In the genomic region with DNA sequence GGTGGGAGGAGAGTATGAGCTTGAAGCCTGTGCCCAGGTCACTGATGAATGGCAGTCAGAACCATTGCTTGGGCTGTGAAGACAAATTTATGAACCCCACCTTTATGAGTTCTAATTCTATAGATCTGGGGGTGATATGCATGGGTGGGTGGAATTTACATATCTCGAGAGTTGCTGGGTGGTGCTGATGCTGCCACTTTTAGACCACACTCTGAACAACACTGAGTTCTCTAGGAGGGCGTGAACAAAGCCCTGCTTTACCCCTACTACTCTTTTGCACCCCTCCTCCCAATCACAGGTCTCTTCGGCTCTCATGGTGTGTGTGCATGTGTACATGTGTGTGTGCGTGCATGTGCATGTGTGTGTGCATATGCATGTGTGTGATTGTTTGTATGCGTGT, we compare ENCODE assay signal across 25 mouse cellular contexts.
DNase-seq lines count a peak whose midpoint lies in the region; ATAC-seq and TF ChIP-seq lines count a peak whose summit lies in the region.
"Had no signal": no experiment of that assay in that cellular context is flagged by ENCODE, and none has a peak within 500 bp of the region (broad histone marks: within the 10 kb centered on the region; RNA-seq: fewer than 3 reads in every experiment).

No protein-coding gene starts in this region.

- no peak for DNase-seq in ES-E14 (ENCODE audit: low read depth, low spot score)
- DNase-seq in brain, adult 2 months (ENCODE audit: low read depth, low spot score): peak; percentile 27
- no peak for DNase-seq in heart, postnatal 36 days
- DNase-seq: adrenal gland, adult 8-10 months; adrenal gland, postnatal 14 days; adrenal gland, postnatal 36 days; cerebellum, adult 11 months; cerebellum, adult 18-20 months; cerebellum, adult 8-10 months; cerebellum, adult 9-11 months; cerebellum, postnatal 14 days; cerebellum, postnatal 36 days; embryo, embryonic 11 days had no signal

- peak overlapping the region; percentile 38 for H3K4me3 ChIP-seq in megakaryocyte, embryonic 14.5 days (replicated peaks)
- H3K4me3 ChIP-seq in ES-E14 (ENCODE audit: insufficient read depth in 1 of 2, low read depth in 1 of 2, low read length in 2 of 2, poor library complexity in 1 of 2, severe bottlenecking in 1 of 2): no peak overlapping the region
- H3K4me3 ChIP-seq: embryonic facial prominence, embryonic 13.5 days; embryonic facial prominence, embryonic 15.5 days; erythroblast, embryonic 14.5 days; forebrain, embryonic 10.5 days; forebrain, embryonic 12.5 days had no signal

- in situ Hi-C loops in ES-E14 (cut with MboI; ENCODE audit: low sequenced_read_pairs in 2 of 2, unreplicated experiment in 2 of 2): no loop called here

- no peaks in the 10 kb centered on the region for H3K36me3 ChIP-seq in megakaryocyte, embryonic 14.5 days (replicated peaks; ENCODE audit: low read length)
- H3K36me3 ChIP-seq in ES-E14 (ENCODE audit: control insufficient read depth, insufficient read depth, low read length, poor library complexity, severe bottlenecking): no peaks in the 10 kb centered on the region
- H3K36me3 ChIP-seq: embryonic facial prominence, embryonic 13.5 days; embryonic facial prominence, embryonic 15.5 days; forebrain, embryonic 10.5 days; forebrain, embryonic 12.5 days; G1E had no signal

- no peaks in the 10 kb centered on the region for H3K9me3 ChIP-seq in megakaryocyte, embryonic 14.5 days
- H3K9me3 ChIP-seq in ES-E14 (ENCODE audit: control insufficient read depth, insufficient read depth, low read depth, low read length): no peaks in the 10 kb centered on the region
- H3K9me3 ChIP-seq: embryonic facial prominence, embryonic 13.5 days; embryonic facial prominence, embryonic 15.5 days; forebrain, embryonic 10.5 days; forebrain, embryonic 12.5 days had no signal

- H3K27me3 ChIP-seq in megakaryocyte, embryonic 14.5 days (replicated peaks): no peaks in the 10 kb centered on the region
- H3K27me3 ChIP-seq: embryonic facial prominence, embryonic 13.5 days; embryonic facial prominence, embryonic 15.5 days; forebrain, embryonic 12.5 days had no signal

- ATAC-seq in megakaryocyte, adult 5-6 weeks (ENCODE audit: poor library complexity, severe bottlenecking): no peak
- ATAC-seq: activated CD4-positive, CD25-positive, alpha-beta regulatory T cell, adult 4 months; forebrain, embryonic 14.5 days; forebrain, embryonic 16.5 days; Patski had no signal

- intact Hi-C loops in heart, postnatal 36 days (cut with DNase I): no loop called here

- 0 out of 2 replicates have a peak overlapping the region, but pooled peaks have one; percentile 31 for H3K27ac ChIP-seq in ES-E14 (ENCODE audit: insufficient read depth, low read depth, low read length, poor library complexity, severe bottlenecking)
- H3K27ac ChIP-seq: embryonic facial prominence, embryonic 13.5 days; embryonic facial prominence, embryonic 15.5 days; forebrain, embryonic 10.5 days; forebrain, embryonic 12.5 days had no signal

- no peak overlapping the region for H3K9ac ChIP-seq in ES-E14 (ENCODE audit: insufficient read depth, low read depth, low read length, poor library complexity, severe bottlenecking)
- H3K9ac ChIP-seq: embryonic facial prominence, embryonic 13.5 days; embryonic facial prominence, embryonic 15.5 days; forebrain, embryonic 12.5 days had no signal

- H3K4me1 ChIP-seq in megakaryocyte, embryonic 14.5 days: no peaks in the 10 kb centered on the region
- no peaks in the 10 kb centered on the region for H3K4me1 ChIP-seq in ES-E14 (ENCODE audit: control insufficient read depth in 2 of 2, insufficient read depth in 2 of 2, low read length in 2 of 2, poor library complexity in 1 of 2)
- H3K4me1 ChIP-seq: embryonic facial prominence, embryonic 13.5 days; embryonic facial prominence, embryonic 15.5 days; forebrain, embryonic 10.5 days; forebrain, embryonic 12.5 days had no signal

TF ChIP-seq in ES-E14, 5 proteins besides CTCF, POLR2A, EP300 and RAD21:
- TF ChIP-seq ZC3H11A (IDR thresholded peaks at IDR 0.05; ENCODE audit: borderline replicate concordance, low read depth, low read length): no peak
- TF ChIP-seq HCFC1 (IDR thresholded peaks at IDR 0.05; ENCODE audit: borderline replicate concordance, insufficient read depth, low read length): no peak
- no peak for TF ChIP-seq ZNF384 (IDR thresholded peaks at IDR 0.05; ENCODE audit: low read depth, low read length)
- TF ChIP-seq MAFK (IDR thresholded peaks at IDR 0.05; ENCODE audit: insufficient read depth, low read depth, low read length): no peak
- TF ChIP-seq CHD2 (IDR thresholded peaks at IDR 0.05; ENCODE audit: low read depth, low read length): no peak
TF ChIP-seq in ES-E14: peak in this region for 0.
